Mouse (Mus musculus): ENCODE data around the gene Tshz2.

GRCm38 (mm10) chr2:169915326-169915725 lies 282.5 kb downstream of the Tshz2 start:
- TF ChIP-seq POLR2A (IDR thresholded peaks at IDR 0.05; ENCODE audit: low read depth, low read length) (no peak), CTCF (IDR thresholded peaks at IDR 0.05; ENCODE audit: extremely low read depth, insufficient read depth, insufficient read length, insufficient replicate concordance) (no peak)

Measured in spleen, adult 2 months (tissue).